Mouse (Mus musculus) liver, embryonic 12.5 days (tissue): Measurements from ENCODE around the gene Rnasel. TPM values are rescaled to one million over a fixed set of nuclear protein-coding genes. Genes with fewer than 3 reads are reported as not detected.
A peak's percentile ranks its signal among the peaks of the same experiment; 100 is the strongest.

ENCODE experiments used
- ATAC-seq: fragments of 200-750 bp; cut with Nextera tagmentation; 2 replicates; pipeline ENCODE4 v1.8.0; 2017; ENCODE audit warnings: moderate number of reproducible peaks, mild to moderate bottlenecking, moderate library complexity
- H3K27ac ChIP-seq: fragments of 300-500 bp; sonication (generic); 2 replicates; pipeline ENCODE4 v1.5.1; 2016; ENCODE audit warnings: mild to moderate bottlenecking
- H3K27me3 ChIP-seq: fragments of 300-500 bp; sonication (generic); replicated peaks from 2 replicates; pipeline ENCODE4 v1.6.1; 2016; ENCODE audit warnings: mild to moderate bottlenecking, moderate library complexity
- H3K36me3 ChIP-seq: fragments of 300-500 bp; sonication (generic); 2 replicates; pipeline ENCODE4 v1.6.1; 2016; ENCODE audit warnings: mild to moderate bottlenecking, moderate library complexity
- H3K4me1 ChIP-seq: fragments of 300-500 bp; sonication (generic); 2 replicates; pipeline ENCODE4 v1.6.1; 2016
- H3K4me2 ChIP-seq: fragments of 300-500 bp; sonication (generic); 2 replicates; pipeline ENCODE4 v1.6.1; 2016; ENCODE audit warnings: mild to moderate bottlenecking, moderate library complexity
- H3K4me3 ChIP-seq: fragments of 300-500 bp; sonication (generic); 2 replicates; pipeline ENCODE4 v1.5.1; 2016; ENCODE audit warnings: mild to moderate bottlenecking, moderate library complexity
- H3K9ac ChIP-seq: fragments of 300-500 bp; sonication (generic); 2 replicates; pipeline ENCODE4 v1.6.1; 2016; ENCODE audit warnings: mild to moderate bottlenecking, moderate library complexity
- H3K9me3 ChIP-seq: fragments of 300-500 bp; sonication (generic); replicated peaks from 2 replicates; pipeline ENCODE4 v1.6.1; 2016; ENCODE audit warnings: mild to moderate bottlenecking, moderate library complexity
- WGBS: fragments of 180-500 bp; shearing (Covaris S2); methylation state at CpG from one replicate; pipeline ENCODE4 v1.1.7; 2016; ENCODE audit not compliant: insufficient replicate concordance; 5-methylcytosine and 5-hydroxymethylcytosine counted together
- polyA plus RNA-seq: library from polyadenylated mRNA; unstranded; fragments of >200 nt; fragmentation: Nextera tagmentation; extraction: Ambion mirVana; gene quantifications from 2 replicates; pipeline ENCODE4 v1.2.1, GENCODE M21; 2016

Gene Rnasel
- 10.4 TPM in 2 replicates for polyA plus RNA-seq

DNA sequence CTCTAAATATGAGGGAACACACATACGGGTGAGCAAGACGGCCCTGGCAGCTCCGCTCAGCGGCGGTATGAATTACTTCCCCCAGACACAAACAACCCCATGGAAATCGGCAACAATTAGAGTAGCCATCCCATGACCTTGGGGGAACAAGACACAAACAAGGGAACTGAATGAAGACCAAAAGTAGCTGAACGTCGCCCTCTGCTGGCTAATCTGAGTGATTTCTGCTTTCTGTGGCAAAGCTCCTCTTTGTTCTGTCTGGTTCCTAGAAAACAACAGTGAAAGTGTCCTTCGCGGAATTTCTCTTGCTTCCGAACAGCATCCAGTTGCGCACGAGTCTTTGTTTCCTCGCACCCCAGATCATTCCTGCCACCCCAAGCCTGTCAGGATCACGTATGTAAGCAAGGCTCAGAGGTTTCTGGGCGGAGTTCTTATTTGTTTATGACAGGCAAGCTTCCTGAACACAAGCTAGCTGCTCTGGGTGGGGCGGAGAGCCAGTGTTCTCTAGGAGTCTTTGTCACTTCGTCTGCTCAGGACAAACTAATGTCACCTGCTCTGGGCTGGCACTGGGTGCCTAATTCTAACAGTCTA is at the start of gene Rnasel:
Rnasel (plus strand) TSS at position 216 of the 591 bp plus-strand sequence.
- no peaks in the 10 kb centered on the region for H3K27me3 ChIP-seq
- peak within 1 kb of the TSS; percentile 87 for H3K27ac ChIP-seq
- H3K9me3 ChIP-seq, result no peaks in the 10 kb centered on the region
- peaks cover 6% of the 10 kb centered on the region; the same call in 1 of the 2 replicates for H3K36me3 ChIP-seq
- H3K4me1 ChIP-seq, result peaks cover 55% of the 10 kb centered on the region
- WGBS, result 3% methylated on average over 18 of the region's 18 CpGs
- peak within 1 kb of the TSS; percentile 65 for H3K4me2 ChIP-seq
- ATAC-seq, result peak; percentile 75
- peak within 1 kb of the TSS; percentile 56 for H3K4me3 ChIP-seq
- H3K9ac ChIP-seq, result peak within 1 kb of the TSS; percentile 67

DNA sequence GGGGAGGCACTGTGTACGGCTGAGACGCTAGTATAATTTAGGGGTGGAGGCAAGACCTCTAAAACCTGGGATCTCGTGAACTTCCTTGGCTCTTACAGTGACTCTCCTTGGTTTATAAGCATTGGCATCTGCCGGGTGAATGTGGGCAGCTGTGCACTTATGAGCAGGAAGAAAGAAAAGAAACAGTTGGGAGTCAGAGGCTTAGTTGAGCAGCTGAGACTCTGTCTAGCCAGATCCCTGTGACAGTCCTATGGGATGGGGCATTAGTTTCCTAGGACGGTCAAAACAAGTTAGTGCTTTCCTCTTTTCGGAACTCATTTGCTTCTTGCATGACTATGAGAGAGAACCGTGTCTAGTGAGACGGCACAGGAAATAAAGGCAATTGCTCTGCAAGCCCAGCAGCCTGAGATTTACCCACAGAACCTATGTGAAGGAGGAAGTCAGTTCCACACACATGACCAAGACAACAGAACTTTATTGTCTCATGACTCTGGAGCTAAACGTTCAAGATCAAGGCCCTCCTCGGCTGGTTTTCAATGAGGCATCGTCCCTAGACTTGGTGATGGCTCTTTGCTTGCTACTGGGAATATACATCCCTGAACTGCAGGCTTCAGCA is 48.7 kb upstream of the Rnasel start:
- WGBS, result 50% methylated on average over 11 of the region's 11 CpGs
- H3K4me3 ChIP-seq, result no peak overlapping the region
- H3K27ac ChIP-seq, result no peak overlapping the region
- H3K9ac ChIP-seq, result no peak overlapping the region
- H3K27me3 ChIP-seq, result peaks cover 15% of the 10 kb centered on the region; the same call in 1 of the 2 replicates
- no peaks in the 10 kb centered on the region for H3K9me3 ChIP-seq
- no peak overlapping the region for H3K4me2 ChIP-seq
- no peaks in the 10 kb centered on the region for H3K36me3 ChIP-seq
- no peaks in the 10 kb centered on the region for H3K4me1 ChIP-seq
- ATAC-seq, result no peak

DNA sequence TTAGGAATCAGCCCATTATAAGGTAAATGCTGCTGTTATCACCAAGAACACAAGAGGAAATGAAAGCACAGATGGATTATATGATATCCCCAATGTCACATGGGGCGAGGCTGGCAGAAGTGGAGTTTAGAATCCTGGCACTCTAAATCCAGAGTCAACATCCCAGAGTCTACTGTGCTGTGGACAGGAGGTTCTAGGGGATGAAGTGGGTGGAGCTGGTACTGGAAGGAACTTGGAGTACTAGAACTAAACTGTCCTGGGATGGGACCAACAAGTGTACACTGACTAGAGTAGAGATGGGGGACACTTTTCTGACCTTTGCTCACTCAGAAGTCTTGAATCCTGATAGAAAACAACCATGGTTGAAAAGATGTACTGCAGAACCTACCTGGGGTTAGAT is 47.8 kb upstream of the Rnasel start:
- no peak overlapping the region for H3K9ac ChIP-seq
- peaks cover 15% of the 10 kb centered on the region; the same call in 1 of the 2 replicates for H3K27me3 ChIP-seq
- 52% methylated on average over 1 of the region's 1 CpGs for WGBS
- no peaks in the 10 kb centered on the region for H3K36me3 ChIP-seq
- ATAC-seq, result no peak
- H3K4me2 ChIP-seq, result no peak overlapping the region
- H3K27ac ChIP-seq, result no peak overlapping the region
- no peaks in the 10 kb centered on the region for H3K9me3 ChIP-seq
- no peak overlapping the region for H3K4me3 ChIP-seq
- no peaks in the 10 kb centered on the region for H3K4me1 ChIP-seq

DNA sequence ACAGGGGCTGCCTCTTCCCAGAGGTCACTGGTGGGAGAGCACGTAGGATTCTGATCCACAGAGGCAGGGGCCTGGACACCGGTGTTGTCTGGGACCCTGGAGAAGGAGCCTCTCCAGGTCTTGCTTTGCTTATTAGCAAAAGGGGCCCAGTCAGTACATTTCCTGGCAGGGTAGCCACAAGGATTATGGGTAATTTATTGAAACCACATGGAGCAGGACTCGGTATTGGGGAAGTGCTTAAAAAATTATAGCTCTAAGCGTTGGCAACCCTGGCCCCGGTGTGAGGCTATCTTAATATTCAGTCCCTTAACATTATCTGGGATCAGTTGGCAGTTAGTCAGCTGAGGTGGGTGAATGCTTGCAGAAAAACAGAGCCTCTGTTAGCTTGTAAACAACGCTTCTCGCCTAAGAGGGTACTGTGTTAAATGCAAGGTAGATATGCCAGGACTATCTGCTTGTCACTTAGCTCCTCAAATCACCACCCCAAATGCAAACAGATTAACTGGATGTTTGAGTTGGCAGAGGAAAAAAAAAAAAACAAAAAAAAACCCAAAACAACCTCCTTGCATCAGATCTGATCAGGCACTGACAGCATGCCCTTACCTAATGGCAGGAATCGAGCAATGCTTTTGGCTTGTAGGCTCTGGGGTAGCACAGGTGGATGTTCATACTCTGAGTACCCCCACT is 46.9 kb upstream of the Rnasel start:
- Histone ChIP-seq H3K27ac (no peak overlapping the region), H3K27me3 (peaks cover 15% of the 10 kb centered on the region; the same call in 1 of the 2 replicates)

DNA sequence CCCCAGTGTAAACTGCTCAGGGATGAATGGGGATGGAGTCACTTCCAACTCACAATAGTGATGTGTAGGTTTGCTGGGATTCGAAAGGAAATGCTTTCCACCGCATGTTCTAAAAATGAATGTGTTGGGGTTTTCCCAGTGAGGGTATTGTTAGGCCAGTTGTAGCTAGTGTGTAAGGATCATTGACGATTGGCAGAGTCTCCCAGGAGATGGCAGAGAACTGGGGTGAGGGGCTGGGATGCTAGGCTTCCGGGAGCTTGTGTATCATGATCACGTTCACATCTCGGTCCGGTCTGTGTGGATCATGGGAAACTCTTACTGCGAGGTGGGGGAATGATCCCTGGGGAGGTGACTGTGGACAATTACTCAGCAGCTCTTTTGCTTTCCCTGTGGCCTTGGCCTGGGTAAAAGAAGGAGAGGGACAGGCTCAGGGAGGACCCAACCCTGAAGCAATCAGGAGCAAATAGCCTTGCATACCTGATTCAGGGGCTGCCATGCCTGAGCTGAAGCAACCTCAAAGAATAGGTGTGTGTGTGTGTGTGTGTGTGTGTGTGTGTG is 46.3 kb upstream of the Rnasel start:
- 63% methylated on average over 8 of the region's 8 CpGs for WGBS
- Histone ChIP-seq H3K36me3 (no peaks in the 10 kb centered on the region), H3K9me3 (no peaks in the 10 kb centered on the region), H3K4me1 (no peaks in the 10 kb centered on the region), H3K27me3 (peaks cover 15% of the 10 kb centered on the region; the same call in 1 of the 2 replicates), H3K4me2 (no peak overlapping the region), H3K9ac (no peak overlapping the region), H3K4me3 (no peak overlapping the region), H3K27ac (no peak overlapping the region)
- no peak for ATAC-seq

More for the DNA sequence above, 46.9 kb upstream of the Rnasel start:
- H3K4me3 ChIP-seq, result no peak overlapping the region
- H3K4me1 ChIP-seq, result no peaks in the 10 kb centered on the region
- 63% methylated on average over 8 of the region's 8 CpGs for WGBS
- H3K9ac ChIP-seq, result no peak overlapping the region
- no peak overlapping the region for H3K4me2 ChIP-seq
- H3K9me3 ChIP-seq, result no peaks in the 10 kb centered on the region
- no peaks in the 10 kb centered on the region for H3K36me3 ChIP-seq
- ATAC-seq, result no peak

DNA sequence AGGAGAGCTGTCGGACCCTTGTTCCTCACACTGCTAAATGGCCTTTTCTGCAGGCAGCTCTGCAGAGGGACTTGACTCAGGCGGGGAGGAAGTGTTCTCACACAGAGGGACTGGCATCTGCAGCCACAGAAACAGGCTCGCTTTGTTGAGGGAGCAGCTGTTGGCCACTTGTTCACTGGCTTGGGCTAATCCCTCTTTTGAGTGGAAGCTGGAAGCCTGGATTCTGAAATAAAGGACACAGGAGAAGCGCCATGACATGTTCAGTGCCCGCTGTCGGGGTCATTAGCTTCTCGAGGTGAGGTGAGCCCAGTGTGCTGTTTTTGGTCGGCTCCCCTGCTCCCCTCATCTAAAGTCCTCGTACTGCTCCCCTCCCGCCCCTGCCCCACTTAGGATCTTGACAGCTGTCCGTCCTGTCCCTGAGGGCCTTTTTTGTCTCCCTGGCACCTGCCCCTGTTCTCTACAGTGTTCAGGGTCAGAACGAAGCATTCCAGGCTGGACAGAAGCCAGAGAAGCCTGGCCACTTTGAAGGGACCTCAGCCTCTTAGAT is 45.7 kb upstream of the Rnasel start:
- no peaks in the 10 kb centered on the region for H3K4me1 ChIP-seq
- no peaks in the 10 kb centered on the region for H3K36me3 ChIP-seq
- no peaks in the 10 kb centered on the region for H3K9me3 ChIP-seq
- no peak overlapping the region for H3K4me2 ChIP-seq
- H3K9ac ChIP-seq, result no peak overlapping the region
- 20% methylated on average over 12 of the region's 12 CpGs for WGBS
- H3K27ac ChIP-seq, result no peak overlapping the region
- ATAC-seq, result no peak
- peaks cover 15% of the 10 kb centered on the region; the same call in 1 of the 2 replicates for H3K27me3 ChIP-seq
- H3K4me3 ChIP-seq, result no peak overlapping the region

DNA sequence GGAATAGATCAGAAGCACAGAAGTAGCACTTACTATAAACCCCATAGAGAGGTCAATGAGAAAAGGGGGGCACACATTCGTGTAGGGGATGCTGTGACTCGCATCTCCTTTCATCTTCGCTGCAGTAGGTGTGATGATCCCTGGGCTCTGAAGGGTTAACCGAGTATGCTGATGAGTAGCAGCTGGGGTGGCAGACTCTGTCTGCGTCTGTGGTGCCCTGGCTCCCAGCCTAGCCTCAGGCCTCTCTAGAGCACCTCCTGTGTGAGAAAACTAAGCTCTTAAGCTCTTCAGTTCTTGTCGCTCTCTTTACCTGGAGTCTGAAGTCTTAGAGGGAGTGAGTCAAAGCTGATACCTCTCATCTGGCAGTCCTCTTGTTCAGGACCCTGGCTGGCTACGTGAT is 45.1 kb upstream of the Rnasel start:
- Histone ChIP-seq H3K9ac (no peak overlapping the region), H3K4me2 (no peak overlapping the region), H3K9me3 (no peaks in the 10 kb centered on the region), H3K4me3 (no peak overlapping the region), H3K4me1 (0 out of 2 replicates have a peak, but pooled peaks cover 2% of the 10 kb centered on the region), H3K27ac (no peak overlapping the region), H3K36me3 (no peaks in the 10 kb centered on the region), H3K27me3 (peaks cover 15% of the 10 kb centered on the region; the same call in 1 of the 2 replicates)
- no peak for ATAC-seq
- 27% methylated on average over 7 of the region's 7 CpGs for WGBS

DNA sequence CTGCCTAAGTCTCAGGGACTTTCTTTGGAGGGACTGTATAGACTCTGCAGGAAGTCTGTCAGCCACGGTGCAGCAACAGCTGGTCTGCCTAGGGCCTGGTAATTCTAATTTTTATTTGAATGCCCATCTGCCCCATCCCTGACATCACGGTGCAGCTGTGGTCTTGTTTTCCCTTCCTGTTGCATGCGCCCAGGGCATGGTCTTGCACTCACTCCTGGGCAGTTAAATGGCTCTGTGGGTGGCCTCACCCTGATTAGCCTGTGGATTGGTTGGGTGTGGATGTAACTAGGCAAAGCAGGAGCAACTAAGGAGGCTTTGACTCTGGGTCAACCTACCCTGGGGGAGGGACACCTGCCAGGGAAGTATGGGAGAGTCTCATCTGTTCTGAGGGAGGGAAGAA is 44.2 kb upstream of the Rnasel start:
- no peaks in the 10 kb centered on the region for H3K9me3 ChIP-seq
- H3K36me3 ChIP-seq, result no peaks in the 10 kb centered on the region
- H3K27ac ChIP-seq, result no peak overlapping the region
- no peak overlapping the region for H3K9ac ChIP-seq
- H3K4me3 ChIP-seq, result no peak overlapping the region
- peaks cover 15% of the 10 kb centered on the region; the same call in 1 of the 2 replicates for H3K27me3 ChIP-seq
- no peak for ATAC-seq
- no peak overlapping the region for H3K4me2 ChIP-seq
- 50% methylated on average over 3 of the region's 3 CpGs for WGBS
- H3K4me1 ChIP-seq, result peaks cover 7% of the 10 kb centered on the region; the same call in 1 of the 2 replicates

DNA sequence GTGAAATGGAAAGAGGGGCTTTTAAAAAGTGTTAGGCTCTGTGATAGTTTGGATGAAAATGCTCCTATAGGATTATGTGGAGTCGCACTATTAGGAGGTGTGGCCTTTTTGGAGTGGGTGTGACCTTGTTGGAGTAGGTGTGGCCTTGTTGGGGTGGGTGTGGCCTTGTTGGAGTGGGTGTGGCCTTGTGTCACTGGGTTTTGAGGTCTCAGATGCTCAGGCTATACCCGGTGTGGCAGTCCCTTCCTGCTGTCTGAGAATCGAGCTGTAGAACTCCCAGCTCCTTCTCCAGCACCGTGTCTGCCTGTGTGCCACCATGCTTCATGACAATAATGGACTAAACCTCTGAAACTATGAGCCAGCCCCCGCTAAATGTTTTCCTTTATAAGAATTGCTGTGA is 40.6 kb upstream of the Rnasel start:
- ATAC-seq, result no peak
- H3K4me3 ChIP-seq, result no peak overlapping the region
- no peak overlapping the region for H3K9ac ChIP-seq
- H3K36me3 ChIP-seq, result no peaks in the 10 kb centered on the region
- H3K27me3 ChIP-seq, result peaks cover 10% of the 10 kb centered on the region; the same call in 1 of the 2 replicates
- H3K4me1 ChIP-seq, result peaks cover 7% of the 10 kb centered on the region; the same call in 1 of the 2 replicates
- H3K9me3 ChIP-seq, result no peaks in the 10 kb centered on the region
- H3K4me2 ChIP-seq, result no peak overlapping the region
- 70% methylated on average over 5 of the region's 5 CpGs for WGBS
- H3K27ac ChIP-seq, result no peak overlapping the region

DNA sequence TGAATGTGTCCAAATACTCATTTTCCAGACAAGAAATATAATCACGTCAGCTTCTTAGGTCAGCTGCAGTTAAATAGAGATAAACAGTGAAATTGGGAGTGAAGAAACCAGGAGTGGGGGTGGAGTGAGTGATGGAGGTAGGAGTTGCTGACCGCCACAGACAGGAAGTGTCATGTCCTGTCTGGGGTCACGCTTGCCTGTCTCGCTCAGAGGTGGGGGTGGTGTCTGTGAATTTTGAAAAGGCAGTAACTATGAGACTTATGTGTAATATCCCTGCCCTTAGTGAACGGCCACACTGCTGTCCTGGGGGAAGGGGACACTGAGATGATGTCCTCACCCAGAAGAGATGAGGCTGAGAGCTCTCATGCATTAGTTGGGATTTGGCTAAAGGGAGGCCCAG is 39.8 kb upstream of the Rnasel start:
- no peaks in the 10 kb centered on the region for H3K9me3 ChIP-seq
- no peak overlapping the region for H3K4me2 ChIP-seq
- no peak overlapping the region for H3K4me3 ChIP-seq
- peaks cover 2% of the 10 kb centered on the region; the same call in 1 of the 2 replicates for H3K27me3 ChIP-seq
- ATAC-seq, result no peak
- WGBS, result 12% methylated on average over 5 of the region's 5 CpGs
- H3K9ac ChIP-seq, result no peak overlapping the region
- no peaks in the 10 kb centered on the region for H3K36me3 ChIP-seq
- H3K4me1 ChIP-seq, result peaks cover 7% of the 10 kb centered on the region; the same call in 1 of the 2 replicates
- H3K27ac ChIP-seq, result no peak overlapping the region

DNA sequence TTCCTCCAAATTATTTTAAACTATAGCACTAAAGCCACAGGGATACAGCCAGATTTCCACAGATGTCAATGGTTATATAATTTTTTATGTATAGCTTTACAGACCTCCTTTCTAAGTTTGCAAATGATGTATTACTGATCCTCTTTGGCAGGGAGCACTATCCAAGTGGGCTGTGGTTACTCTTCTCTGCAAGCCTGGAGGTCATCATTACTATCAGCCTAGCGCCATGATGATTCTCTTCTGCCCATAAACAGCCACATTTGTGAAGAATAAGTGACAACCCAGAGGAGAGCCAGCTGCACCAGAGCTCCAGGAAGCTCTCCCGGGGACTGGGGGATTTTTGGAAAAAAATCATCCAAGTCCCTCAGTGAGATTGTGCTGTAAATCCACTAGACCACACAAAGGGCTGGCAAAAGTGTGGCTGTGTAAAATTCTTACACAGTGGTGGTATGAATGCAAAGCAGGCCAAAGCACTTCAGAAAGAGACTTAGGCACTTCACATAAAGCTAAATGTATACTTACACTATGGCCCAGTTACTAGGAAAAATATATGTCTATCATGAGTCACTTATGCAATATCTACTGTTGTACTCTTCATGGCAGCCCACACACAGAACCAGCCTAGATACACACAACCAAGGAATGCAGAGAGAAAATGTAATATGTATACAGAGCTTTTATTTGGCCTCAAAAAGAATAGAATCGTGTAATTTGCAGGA is 37.5 kb upstream of the Rnasel start:
- H3K4me3 ChIP-seq, result no peak overlapping the region
- H3K27me3 ChIP-seq, result no peaks in the 10 kb centered on the region
- H3K4me2 ChIP-seq, result no peak overlapping the region
- 65% methylated on average over 3 of the region's 3 CpGs for WGBS
- ATAC-seq, result no peak
- H3K4me1 ChIP-seq, result peaks cover 7% of the 10 kb centered on the region; the same call in 1 of the 2 replicates
- no peak overlapping the region for H3K27ac ChIP-seq
- no peak overlapping the region for H3K9ac ChIP-seq
- H3K36me3 ChIP-seq, result no peaks in the 10 kb centered on the region
- H3K9me3 ChIP-seq, result no peaks in the 10 kb centered on the region
